ENCODE assay signal across 10 mouse cellular contexts in genomic region chr11:83426964-83427363, GRCm38 (mm10). TPM values are rescaled to one million over a fixed set of nuclear protein-coding genes. Genes with fewer than 3 reads are reported as not detected.
DNase-seq lines count a peak whose midpoint lies in the region; ATAC-seq lines count a peak whose summit lies in the region.
"Had no signal": no experiment of that assay in that cellular context is flagged by ENCODE, and none has a peak within 500 bp of the region (broad histone marks: within the 10 kb centered on the region; RNA-seq: fewer than 3 reads in every experiment).

No protein-coding gene starts in this region.

- H3K4me3 ChIP-seq in forebrain, embryonic 15.5 days = no peak overlapping the region
- no peak overlapping the region for H3K4me3 ChIP-seq in forebrain, embryonic 11.5 days (ENCODE audit: low read depth, low read length)
- no peak overlapping the region for H3K4me3 ChIP-seq in neural tube, embryonic 12.5 days
- no peak overlapping the region for H3K4me3 ChIP-seq in liver, embryonic 15.5 days (replicated peaks)

- WGBS in forebrain, embryonic 15.5 days = 46% methylated on average over 17 of the region's 17 CpGs
- 43% methylated on average over 17 of the region's 17 CpGs for WGBS in forebrain, embryonic 11.5 days
- 37% methylated on average over 17 of the region's 17 CpGs for WGBS in neural tube, embryonic 12.5 days
- WGBS in liver, embryonic 15.5 days (ENCODE audit: insufficient replicate concordance) = 13% methylated on average over 16 of the region's 17 CpGs

- H3K4me2 ChIP-seq in forebrain, embryonic 15.5 days (replicated peaks) = 0 out of 2 replicates have a peak overlapping the region, but pooled peaks have one; percentile 5
- no peak overlapping the region for H3K4me2 ChIP-seq in forebrain, embryonic 11.5 days (ENCODE audit: low read depth, low read length, severe bottlenecking)
- peak overlapping the region; percentile 26; the same call in 1 of the 2 replicates for H3K4me2 ChIP-seq in neural tube, embryonic 12.5 days (replicated peaks)
- H3K4me2 ChIP-seq in liver, embryonic 15.5 days = peak overlapping the region; percentile 48

- H3K9ac ChIP-seq in forebrain, embryonic 15.5 days (replicated peaks) = no peak overlapping the region
- H3K9ac ChIP-seq in forebrain, embryonic 11.5 days (ENCODE audit: low read length) = no peak overlapping the region
- no peak overlapping the region for H3K9ac ChIP-seq in neural tube, embryonic 12.5 days
- no peak overlapping the region for H3K9ac ChIP-seq in liver, embryonic 15.5 days

- H3K4me1 ChIP-seq in forebrain, embryonic 15.5 days = no peaks in the 10 kb centered on the region
- no peaks in the 10 kb centered on the region for H3K4me1 ChIP-seq in forebrain, embryonic 11.5 days (replicated peaks; ENCODE audit: control insufficient read depth, insufficient read depth, low read length)
- no peaks in the 10 kb centered on the region for H3K4me1 ChIP-seq in neural tube, embryonic 12.5 days
- H3K4me1 ChIP-seq in liver, embryonic 15.5 days (replicated peaks) = peaks cover 6% of the 10 kb centered on the region

- peaks cover 17% of the 10 kb centered on the region; the same call in 1 of the 2 replicates for H3K27me3 ChIP-seq in forebrain, embryonic 15.5 days
- H3K27me3 ChIP-seq in forebrain, embryonic 11.5 days (ENCODE audit: control insufficient read depth, insufficient read depth, low read length) = 0 out of 2 replicates have a peak, but pooled peaks cover 2% of the 10 kb centered on the region
- H3K27me3 ChIP-seq in neural tube, embryonic 12.5 days (replicated peaks) = peaks cover 46% of the 10 kb centered on the region
- H3K27me3 ChIP-seq in liver, embryonic 15.5 days = peaks cover 59% of the 10 kb centered on the region

- DNase-seq in forebrain, embryonic 11.5 days (ENCODE audit: low spot score) = no peak
- no peak for DNase-seq in neural tube, embryonic 10.5 days (ENCODE audit: extremely low spot score, low spot score)
- DNase-seq in T-cell, adult 2 months (ENCODE audit: low spot score) = no peak
- DNase-seq in adipocyte (ENCODE audit: low spot score) = no peak
- no peak for DNase-seq in urinary bladder, postnatal 36 days (ENCODE audit: low spot score in 2 of 2)
- DNase-seq: cerebellum, adult 2 months had no signal

- no peak for ATAC-seq in forebrain, embryonic 15.5 days (replicated peaks)
- ATAC-seq in forebrain, embryonic 11.5 days (replicated peaks; ENCODE audit: low FRiP score) = no peak
- no peak for ATAC-seq in neural tube, embryonic 12.5 days (ENCODE audit: low FRiP score, low read depth)
- no peak for ATAC-seq in liver, embryonic 15.5 days (ENCODE audit: insufficient read depth)
- ATAC-seq: inflammation-experienced regulatory T-cells, adult 6 months had no signal

- no peaks in the 10 kb centered on the region for H3K9me3 ChIP-seq in forebrain, embryonic 15.5 days
- H3K9me3 ChIP-seq in forebrain, embryonic 11.5 days (ENCODE audit: control insufficient read depth, low read length) = no peaks in the 10 kb centered on the region
- H3K9me3 ChIP-seq in neural tube, embryonic 12.5 days = no peaks in the 10 kb centered on the region
- H3K9me3 ChIP-seq in liver, embryonic 15.5 days (replicated peaks) = no peaks in the 10 kb centered on the region

- no peaks in the 10 kb centered on the region for H3K36me3 ChIP-seq in forebrain, embryonic 15.5 days
- H3K36me3 ChIP-seq in forebrain, embryonic 11.5 days (ENCODE audit: control insufficient read depth, insufficient read depth, low read length) = no peaks in the 10 kb centered on the region
- H3K36me3 ChIP-seq in neural tube, embryonic 12.5 days = no peaks in the 10 kb centered on the region
- H3K36me3 ChIP-seq in liver, embryonic 15.5 days (replicated peaks) = no peaks in the 10 kb centered on the region

- no peak overlapping the region for H3K27ac ChIP-seq in forebrain, embryonic 15.5 days (replicated peaks)
- H3K27ac ChIP-seq in forebrain, embryonic 11.5 days (ENCODE audit: low read depth, low read length) = no peak overlapping the region
- no peak overlapping the region for H3K27ac ChIP-seq in neural tube, embryonic 12.5 days
- no peak overlapping the region for H3K27ac ChIP-seq in liver, embryonic 15.5 days (replicated peaks)

RNA-seq across cellular contexts. Expression of gene Gas2l2, which starts 2.3 kb away (rescaled TPM):
- polyA plus RNA-seq in forebrain, embryonic 15.5 days (2015; fragmentation: Nextera tagmentation; extraction: Ambion mirVana) = 0.69 and 0.80 TPM in 2 replicates
- not detected in 2 replicates for polyA plus RNA-seq in forebrain, embryonic 11.5 days (2014; fragmentation: Nextera tagmentation; extraction: Ambion mirVana)
- 0.20 TPM in 1 of 2 replicates, not detected in the other for polyA plus RNA-seq in neural tube, embryonic 12.5 days (2016; fragmentation: Nextera tagmentation; extraction: Ambion mirVana)
- not detected in 2 replicates for polyA plus RNA-seq in liver, embryonic 15.5 days (2015; fragmentation: Nextera tagmentation; extraction: Ambion mirVana)
- polyA plus RNA-seq: inflammation-experienced regulatory T-cells, adult 6 months had no signal

RNA-seq across cellular contexts. Expression of gene 1700020L24Rik, which starts 10.5 kb away (rescaled TPM):
- polyA plus RNA-seq in forebrain, embryonic 15.5 days (2015; fragmentation: Nextera tagmentation; extraction: Ambion mirVana) = 0.22 and 0.36 TPM in 2 replicates
- polyA plus RNA-seq in forebrain, embryonic 11.5 days (2014; fragmentation: Nextera tagmentation; extraction: Ambion mirVana) = 0.29 and 0.68 TPM in 2 replicates
- 0.38 and 0.76 TPM in 2 replicates for polyA plus RNA-seq in neural tube, embryonic 12.5 days (2016; fragmentation: Nextera tagmentation; extraction: Ambion mirVana)
- 2.3 and 2.7 TPM in 2 replicates for polyA plus RNA-seq in liver, embryonic 15.5 days (2015; fragmentation: Nextera tagmentation; extraction: Ambion mirVana)

RNA-seq across cellular contexts. Expression of gene Rasl10b, which starts 18.0 kb away (rescaled TPM):
- polyA plus RNA-seq in forebrain, embryonic 15.5 days (2015; fragmentation: Nextera tagmentation; extraction: Ambion mirVana) = 27.2 and 29.6 TPM in 2 replicates
- 4.1 and 4.6 TPM in 2 replicates for polyA plus RNA-seq in forebrain, embryonic 11.5 days (2014; fragmentation: Nextera tagmentation; extraction: Ambion mirVana)
- 24.2 and 26.5 TPM in 2 replicates for polyA plus RNA-seq in neural tube, embryonic 12.5 days (2016; fragmentation: Nextera tagmentation; extraction: Ambion mirVana)
- 0.12 and 0.22 TPM in 2 replicates for polyA plus RNA-seq in liver, embryonic 15.5 days (2015; fragmentation: Nextera tagmentation; extraction: Ambion mirVana)
- polyA plus RNA-seq: inflammation-experienced regulatory T-cells, adult 6 months had no signal

RNA-seq across cellular contexts. Expression of gene Mmp28, which starts 35.9 kb away (rescaled TPM):
- polyA plus RNA-seq in forebrain, embryonic 15.5 days (2015; fragmentation: Nextera tagmentation; extraction: Ambion mirVana) = 2.5 and 2.7 TPM in 2 replicates
- 1.9 and 2.1 TPM in 2 replicates for polyA plus RNA-seq in forebrain, embryonic 11.5 days (2014; fragmentation: Nextera tagmentation; extraction: Ambion mirVana)
- polyA plus RNA-seq in neural tube, embryonic 12.5 days (2016; fragmentation: Nextera tagmentation; extraction: Ambion mirVana) = 2.4 and 2.7 TPM in 2 replicates
- polyA plus RNA-seq in liver, embryonic 15.5 days (2015; fragmentation: Nextera tagmentation; extraction: Ambion mirVana) = 0.39 and 0.41 TPM in 2 replicates
- polyA plus RNA-seq: inflammation-experienced regulatory T-cells, adult 6 months had no signal

RNA-seq across cellular contexts. Expression of gene Taf15, which starts 45.9 kb away (rescaled TPM):
- 12.3 and 12.9 TPM in 2 replicates for polyA plus RNA-seq in forebrain, embryonic 15.5 days (2015; fragmentation: Nextera tagmentation; extraction: Ambion mirVana)
- polyA plus RNA-seq in forebrain, embryonic 11.5 days (2014; fragmentation: Nextera tagmentation; extraction: Ambion mirVana) = 13.8 and 14.9 TPM in 2 replicates
- polyA plus RNA-seq in neural tube, embryonic 12.5 days (2016; fragmentation: Nextera tagmentation; extraction: Ambion mirVana) = 9.9 and 13.6 TPM in 2 replicates
- 3.7 and 3.9 TPM in 2 replicates for polyA plus RNA-seq in liver, embryonic 15.5 days (2015; fragmentation: Nextera tagmentation; extraction: Ambion mirVana)
